ENCODE assay signal across 9 mouse cellular contexts in the genomic region with DNA sequence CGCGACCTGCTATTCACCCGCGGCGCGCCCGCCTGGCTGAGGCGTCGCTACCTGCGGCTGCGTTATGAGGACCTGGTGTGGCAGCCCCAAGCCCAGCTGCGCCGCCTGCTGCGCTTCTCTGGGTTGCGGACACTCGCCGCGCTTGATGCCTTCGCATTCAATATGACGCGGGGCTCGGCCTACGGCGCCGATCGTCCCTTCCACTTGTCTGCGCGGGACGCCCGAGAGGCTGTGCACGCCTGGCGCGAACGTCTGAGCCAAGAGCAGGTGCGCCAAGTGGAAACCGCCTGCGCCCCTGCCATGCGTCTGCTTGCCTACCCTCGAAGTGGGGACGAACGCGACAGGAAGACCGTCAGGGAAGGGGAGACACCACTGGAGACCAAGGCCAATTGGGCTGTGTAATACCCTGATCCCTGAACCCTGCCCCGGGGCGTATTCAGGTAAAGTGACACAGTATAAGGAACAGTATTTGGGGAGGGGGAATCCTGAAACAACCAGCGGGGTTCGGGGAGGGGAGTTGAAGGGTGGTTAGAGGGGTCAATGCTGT. TPM values are rescaled to one million over a fixed set of nuclear protein-coding genes. Genes with fewer than 3 reads are reported as not detected.
DNase-seq lines count a peak whose midpoint lies in the region; ATAC-seq and TF ChIP-seq lines count a peak whose summit lies in the region.
"Had no signal": no experiment of that assay in that cellular context is flagged by ENCODE, and none has a peak within 500 bp of the region (broad histone marks: within the 10 kb centered on the region; RNA-seq: fewer than 3 reads in every experiment).

No protein-coding gene starts in this region.

- no peak overlapping the region for H3K27ac ChIP-seq in spleen, adult 2 months (ENCODE audit: insufficient read depth, low read length)
- H3K27ac ChIP-seq in heart, embryonic 16.5 days (ENCODE audit: low read length), result no peak overlapping the region
- no peak overlapping the region for H3K27ac ChIP-seq in limb, embryonic 12.5 days
- H3K27ac ChIP-seq in olfactory bulb, adult 2 months (ENCODE audit: insufficient read depth, low read depth, low read length), result no peak overlapping the region

- peak overlapping the region; percentile 75 for H3K4me2 ChIP-seq in heart, embryonic 16.5 days (ENCODE audit: low read depth, low read length)
- peak overlapping the region; percentile 67 for H3K4me2 ChIP-seq in limb, embryonic 12.5 days

- H3K36me3 ChIP-seq in spleen, adult 2 months (ENCODE audit: control insufficient read depth, insufficient read depth, low read length), result no peaks in the 10 kb centered on the region
- no peaks in the 10 kb centered on the region for H3K36me3 ChIP-seq in heart, embryonic 16.5 days (ENCODE audit: control insufficient read depth, insufficient read depth)
- no peaks in the 10 kb centered on the region for H3K36me3 ChIP-seq in limb, embryonic 12.5 days

- peaks cover 4% of the 10 kb centered on the region; the same call in 1 of the 2 replicates for H3K4me1 ChIP-seq in spleen, adult 2 months (ENCODE audit: control insufficient read depth, insufficient read depth, insufficient read length)
- no peaks in the 10 kb centered on the region for H3K4me1 ChIP-seq in heart, embryonic 16.5 days (ENCODE audit: control insufficient read depth, insufficient read depth, low read length)
- H3K4me1 ChIP-seq in limb, embryonic 12.5 days (replicated peaks), result no peaks in the 10 kb centered on the region
- peaks cover 13% of the 10 kb centered on the region for H3K4me1 ChIP-seq in olfactory bulb, adult 2 months (ENCODE audit: control insufficient read depth, insufficient read depth, low read length)

- peak; percentile 7 for DNase-seq in adrenal gland, postnatal 10 days
- DNase-seq in adrenal gland, adult 8-10 months, result no peak
- peak in 1 of 2 experiments; percentile 3 for DNase-seq in spleen, adult 2 months (ENCODE audit: low read depth in 1 of 2, low spot score in 2 of 2)
- DNase-seq in spleen, adult 12 weeks (ENCODE audit: low spot score), result no peak

- no peak for TF ChIP-seq POLR2A in spleen, adult 2 months (IDR thresholded peaks at IDR 0.05; ENCODE audit: low read depth, low read length)
- TF ChIP-seq POLR2A in olfactory bulb, adult 2 months (IDR thresholded peaks at IDR 0.05; ENCODE audit: insufficient read depth, low read depth, low read length), result no peak

- peak overlapping the region; percentile 51 for H3K9ac ChIP-seq in heart, embryonic 16.5 days (ENCODE audit: low read length)
- H3K9ac ChIP-seq in limb, embryonic 12.5 days (replicated peaks), result no peak overlapping the region

- no peak for ATAC-seq in heart, embryonic 16.5 days (replicated peaks; ENCODE audit: extremely low read depth, insufficient read depth, low FRiP score)
- no peak for ATAC-seq in limb, embryonic 12.5 days (ENCODE audit: insufficient number of reproducible peaks, insufficient read depth, low FRiP score, low TSS enrichment, low read depth)
- no peak for ATAC-seq in erythroid progenitor cell, adult 5-6 weeks (replicated peaks; ENCODE audit: low FRiP score, poor library complexity, severe bottlenecking)

- H3K9me3 ChIP-seq in heart, embryonic 16.5 days (replicated peaks; ENCODE audit: control insufficient read depth, low read length), result no peaks in the 10 kb centered on the region; the same call in 1 of the 2 replicates
- no peaks in the 10 kb centered on the region for H3K9me3 ChIP-seq in limb, embryonic 12.5 days

- no peaks in the 10 kb centered on the region; the same call in 1 of the 2 replicates for H3K27me3 ChIP-seq in spleen, adult 2 months (ENCODE audit: control insufficient read depth, insufficient read depth, low read length)
- peaks cover 3% of the 10 kb centered on the region for H3K27me3 ChIP-seq in heart, embryonic 16.5 days (ENCODE audit: control insufficient read depth, insufficient read depth, low read length)
- H3K27me3 ChIP-seq in limb, embryonic 12.5 days, result peaks cover 25% of the 10 kb centered on the region

- WGBS in spleen, adult 2 months, result 37% methylated on average over 47 of the region's 47 CpGs
- WGBS in heart, embryonic 16.5 days, result 14% methylated on average over 46 of the region's 47 CpGs
- WGBS in limb, embryonic 12.5 days, result 24% methylated on average over 47 of the region's 47 CpGs
- 21% methylated on average over 47 of the region's 47 CpGs for WGBS in olfactory bulb, adult 2 months

- no peak for TF ChIP-seq CTCF in spleen, adult 2 months (IDR thresholded peaks at IDR 0.05; ENCODE audit: extremely low read depth, insufficient read depth, insufficient read length, insufficient replicate concordance)
- TF ChIP-seq CTCF in olfactory bulb, adult 2 months (IDR thresholded peaks at IDR 0.05; ENCODE audit: insufficient read depth, low read depth, low read length), result no peak

- peak overlapping the region; percentile 48; the same call in 1 of the 2 replicates for H3K4me3 ChIP-seq in spleen, adult 2 months (ENCODE audit: extremely low read depth, insufficient read depth, insufficient read length)
- H3K4me3 ChIP-seq in heart, embryonic 16.5 days (ENCODE audit: low read length), result peak overlapping the region; percentile 55
- H3K4me3 ChIP-seq in limb, embryonic 12.5 days (replicated peaks), result peak overlapping the region; percentile 44
- H3K4me3 ChIP-seq in olfactory bulb, adult 2 months (ENCODE audit: insufficient read depth, low read depth, low read length), result peak overlapping the region; percentile 42
- H3K4me3 ChIP-seq: erythroblast, embryonic 14.5 days had no signal

RNA-seq across cellular contexts. Expression of a gene that starts 1.5 kb away (rescaled TPM):
- total RNA-seq in adrenal gland, postnatal 10 days (2021), result 1 to 10 TPM; 4.2 to 5.6 TPM
- total RNA-seq in adrenal gland, adult 8-10 months (2022), result 1 to 10 TPM in 3 of 4 experiments, under 1 TPM in 1; 0.94 to 1.6 (median 1.4) TPM
- polyA plus RNA-seq in spleen, adult 2 months (2012; rRNA removed), result 2.5 and 3.8 TPM in 2 replicates
- polyA plus RNA-seq in heart, embryonic 16.5 days (2015; fragmentation: Nextera tagmentation; extraction: Ambion mirVana), result 6.6 and 6.8 TPM in 2 replicates
- polyA plus RNA-seq in limb, embryonic 12.5 days (2016; fragmentation: Nextera tagmentation; extraction: Ambion mirVana), result 1.7 and 2.3 TPM in 2 replicates
- not detected in 2 replicates for polyA plus RNA-seq in olfactory bulb, adult 2 months (2012; ENCODE audit: insufficient read depth, insufficient read length, low replicate concordance, missing spikeins)
- total RNA-seq in erythroid progenitor cell, adult 5-6 weeks (2015; ENCODE audit: low replicate concordance), result not detected in 2 replicates
- total RNA-seq in erythroid progenitor cell, adult 5-6 weeks (2017; ENCODE audit: low replicate concordance), result not detected in 2 replicates
